Mouse (Mus musculus): ENCODE measurements around the gene Zfhx3. TPM values are rescaled to one million over a fixed set of nuclear protein-coding genes. Genes with fewer than 3 reads are reported as not detected.

Gene Zfhx3
- total RNA-seq, 2 experiments from 2014 or later = 4.8 to 8.2 TPM

- DNase-seq (ENCODE audit: low spot score in 2 of 2) = no peak
These were observed 892.7 kb downstream of the Zfhx3 start for GRCm38 (mm10) chr8:108835143-108835542.

GRCm38 (mm10) chr8:108837788-108838187 is 895.3 kb downstream of the Zfhx3 start:
- DNase-seq (ENCODE audit: low spot score in 2 of 2) = no peak

GRCm38 (mm10) chr8:108838761-108839160 is 896.3 kb downstream of the Zfhx3 start:
- DNase-seq (ENCODE audit: low spot score in 2 of 2) = no peak

- DNase-seq (ENCODE audit: low spot score in 2 of 2) = no peak
These were observed 899.9 kb downstream of the Zfhx3 start for GRCm38 (mm10) chr8:108842307-108842706.

GRCm38 (mm10) chr8:108846174-108846573 is 903.7 kb downstream of the Zfhx3 start:
- no peak for DNase-seq (ENCODE audit: low spot score in 2 of 2)

GRCm38 (mm10) chr8:108846827-108847226 is 904.4 kb downstream of the Zfhx3 start:
- DNase-seq (ENCODE audit: low spot score in 2 of 2) = no peak

- no peak for DNase-seq (ENCODE audit: low spot score in 2 of 2)
These were observed 904.9 kb downstream of the Zfhx3 start for GRCm38 (mm10) chr8:108847356-108847755.

- no peak for DNase-seq (ENCODE audit: low spot score in 2 of 2)
These were observed 906.0 kb downstream of the Zfhx3 start for GRCm38 (mm10) chr8:108848484-108848883.

- DNase-seq (ENCODE audit: low spot score in 2 of 2) = no peak
These were observed 910.6 kb downstream of the Zfhx3 start for GRCm38 (mm10) chr8:108853028-108853427.

- DNase-seq (ENCODE audit: low spot score in 2 of 2) = no peak
These were observed 912.1 kb downstream of the Zfhx3 start for GRCm38 (mm10) chr8:108854444-108855102.

- no peak for DNase-seq (ENCODE audit: low spot score in 2 of 2)
These were observed 916.6 kb downstream of the Zfhx3 start for GRCm38 (mm10) chr8:108859001-108859400.

GRCm38 (mm10) chr8:108859983-108860382 is 917.5 kb downstream of the Zfhx3 start:
- no peak for DNase-seq (ENCODE audit: low spot score in 2 of 2)

GRCm38 (mm10) chr8:108863440-108863839 is 921.0 kb downstream of the Zfhx3 start:
- DNase-seq (ENCODE audit: low spot score in 2 of 2) = no peak

- DNase-seq (ENCODE audit: low spot score in 2 of 2) = no peak
These were observed 924.0 kb downstream of the Zfhx3 start for GRCm38 (mm10) chr8:108866430-108866829.

GRCm38 (mm10) chr8:108867482-108868258 is 925.2 kb downstream of the Zfhx3 start:
- DNase-seq (ENCODE audit: low spot score in 2 of 2) = no peak

GRCm38 (mm10) chr8:108868259-108869090 is 926.0 kb downstream of the Zfhx3 start:
- DNase-seq (ENCODE audit: low spot score in 2 of 2) = no peak

- DNase-seq (ENCODE audit: low spot score in 2 of 2) = no peak
These were observed 927.0 kb downstream of the Zfhx3 start for GRCm38 (mm10) chr8:108869420-108869819.

- no peak for DNase-seq (ENCODE audit: low spot score in 2 of 2)
These were observed 927.5 kb downstream of the Zfhx3 start for GRCm38 (mm10) chr8:108869935-108870334.

- DNase-seq (ENCODE audit: low spot score in 2 of 2) = no peak
These were observed 927.9 kb downstream of the Zfhx3 start for GRCm38 (mm10) chr8:108870371-108870770.

GRCm38 (mm10) chr8:108875722-108876121 is 933.3 kb downstream of the Zfhx3 start:
- no peak for DNase-seq (ENCODE audit: low spot score in 2 of 2)

- no peak for DNase-seq (ENCODE audit: low spot score in 2 of 2)
These were observed 937.7 kb downstream of the Zfhx3 start for GRCm38 (mm10) chr8:108880101-108880500.

- DNase-seq (ENCODE audit: low spot score in 2 of 2) = no peak
These were observed 938.9 kb downstream of the Zfhx3 start for GRCm38 (mm10) chr8:108881336-108881735.

Measured in layer of hippocampus, postnatal 14 days (tissue).